Mouse (Mus musculus) hindbrain, postnatal 0 days (tissue): ENCODE data around the gene Gnai3. TPM values are rescaled to one million over a fixed set of nuclear protein-coding genes. Genes with fewer than 3 reads are reported as not detected.

Source experiments
- ATAC-seq: fragments of 200-750 bp; cut with Nextera tagmentation; 2 replicates; pipeline ENCODE4 v1.8.0; 2017; ENCODE audit warnings: mild to moderate bottlenecking, moderate TSS enrichment, moderate library complexity
- DNase-seq: peaks from one replicate; pipeline ENCODE4 v3.0.0-alpha.2; 2015; ENCODE audit warnings: low spot score
- H3K27ac ChIP-seq: fragments of 300-500 bp; sonication (generic); 2 replicates; pipeline ENCODE4 v1.5.1; 2014; ENCODE audit warnings: mild to moderate bottlenecking
- H3K27me3 ChIP-seq: fragments of 300-500 bp; sonication (generic); 2 replicates; pipeline ENCODE4 v1.6.1; 2014; ENCODE audit warnings: low read length, mixed read lengths; ENCODE audit not compliant: insufficient read depth
- H3K36me3 ChIP-seq: fragments of 300-500 bp; sonication (generic); 2 replicates; pipeline ENCODE4 v1.6.1; 2014; ENCODE audit warnings: low read length, mixed read lengths; ENCODE audit not compliant: insufficient read depth
- H3K4me1 ChIP-seq: fragments of 300-500 bp; sonication (generic); 2 replicates; pipeline ENCODE4 v1.6.1; 2014; ENCODE audit warnings: antibody characterized with exemption, low read length, mixed read lengths; ENCODE audit not compliant: insufficient read depth
- H3K4me2 ChIP-seq: fragments of 300-500 bp; sonication (generic); 2 replicates; pipeline ENCODE4 v1.6.1; 2014; ENCODE audit warnings: low read depth, mild to moderate bottlenecking, low read length, moderate library complexity, mixed read lengths
- H3K4me3 ChIP-seq: fragments of 300-500 bp; sonication (generic); 2 replicates; pipeline ENCODE4 v1.5.1; 2014; ENCODE audit warnings: low read length
- H3K9ac ChIP-seq: fragments of 300-500 bp; sonication (generic); replicated peaks from 2 replicates; pipeline ENCODE4 v1.6.1; 2014; ENCODE audit warnings: mild to moderate bottlenecking, low read length, moderate library complexity, mixed read lengths
- H3K9me3 ChIP-seq: fragments of 300-500 bp; sonication (generic); 2 replicates; pipeline ENCODE4 v1.6.1; 2016; ENCODE audit warnings: low read length, mixed read lengths
- CTCF ChIP-seq: IDR thresholded peaks from 2 replicates; pipeline ENCODE4 v1.5.1; 2016; ENCODE audit warnings: antibody characterized with exemption, control low read depth, low read depth
- WGBS: fragments of 180-500 bp; shearing (Covaris S2); extraction: QIAGEN DNeasy Blood & Tissue Kit; methylation state at CpG from one replicate; pipeline ENCODE4 v1.1.7; 2014; 5-methylcytosine and 5-hydroxymethylcytosine counted together
- polyA plus RNA-seq: library from polyadenylated mRNA; unstranded; fragments of >200 nt; fragmentation: Nextera tagmentation; extraction: Ambion mirVana; gene quantifications from 2 replicates; pipeline ENCODE4 v1.2.1, GENCODE M21; 2015
- total RNA-seq: library from RNA; depleted of rRNA; stranded (reverse); fragments of >200 nt; gene quantifications from 2 replicates; pipeline ENCODE4 v1.2.3, GENCODE M21; 2014

Gnai3 gene
- total and polyA plus RNA-seq, 2 experiments from 2014 or later: 61.0 to 100 TPM

- no peaks in the 10 kb centered on the region for H3K4me1 ChIP-seq
- H3K4me3 ChIP-seq: no peak overlapping the region
- no peaks in the 10 kb centered on the region for H3K9me3 ChIP-seq
- no peak overlapping the region for H3K4me2 ChIP-seq
- no peak overlapping the region for H3K27ac ChIP-seq
- H3K36me3 ChIP-seq: peaks cover 33% of the 10 kb centered on the region; the same call in 1 of the 2 replicates
- ATAC-seq (no peak), DNase-seq (no peak)
- H3K9ac ChIP-seq: no peak overlapping the region
- H3K27me3 ChIP-seq: no peaks in the 10 kb centered on the region
- 90% methylated on average over 7 of the region's 7 CpGs for WGBS
- TF ChIP-seq CTCF: no peak
Measured at GRCm38 (mm10) chr3:108113591-108114289, 32.2 kb downstream of the Gnai3 start.

- Histone ChIP-seq H3K27me3 (no peaks in the 10 kb centered on the region), H3K9me3 (no peaks in the 10 kb centered on the region), H3K4me1 (no peaks in the 10 kb centered on the region), H3K4me3 (no peak overlapping the region), H3K27ac (no peak overlapping the region), H3K4me2 (no peak overlapping the region), H3K9ac (no peak overlapping the region), H3K36me3 (peaks cover 22% of the 10 kb centered on the region; the same call in 1 of the 2 replicates)
- DNase-seq: no peak
- no peak for ATAC-seq
- no peak for TF ChIP-seq CTCF
- WGBS: 73% methylated on average over 4 of the region's 4 CpGs
Measured at GRCm38 (mm10) chr3:108112666-108113065, 33.3 kb downstream of the Gnai3 start.

GRCm38 (mm10) chr3:108112246-108112645 is 33.7 kb downstream of the Gnai3 start:
- H3K4me3 ChIP-seq: no peak overlapping the region
- no peaks in the 10 kb centered on the region for H3K9me3 ChIP-seq
- no peaks in the 10 kb centered on the region for H3K27me3 ChIP-seq
- WGBS: 89% methylated on average over 7 of the region's 7 CpGs
- H3K4me1 ChIP-seq: no peaks in the 10 kb centered on the region
- no peak for ATAC-seq
- DNase-seq: no peak
- no peak overlapping the region for H3K9ac ChIP-seq
- no peak overlapping the region for H3K27ac ChIP-seq
- H3K4me2 ChIP-seq: no peak overlapping the region
- peaks cover 18% of the 10 kb centered on the region; the same call in 1 of the 2 replicates for H3K36me3 ChIP-seq
- no peak for TF ChIP-seq CTCF

- TF ChIP-seq CTCF: no peak
- no peak for DNase-seq
- Histone ChIP-seq H3K9me3 (no peaks in the 10 kb centered on the region), H3K27ac (no peak overlapping the region), H3K4me1 (no peaks in the 10 kb centered on the region), H3K36me3 (peaks cover 15% of the 10 kb centered on the region; the same call in 1 of the 2 replicates), H3K4me2 (no peak overlapping the region), H3K4me3 (no peak overlapping the region), H3K27me3 (no peaks in the 10 kb centered on the region), H3K9ac (no peak overlapping the region)
- ATAC-seq: 0 out of 2 replicates have a peak, but pooled peaks have one; percentile 35
- 79% methylated on average over 5 of the region's 5 CpGs for WGBS
Measured at GRCm38 (mm10) chr3:108111320-108111719, 34.6 kb downstream of the Gnai3 start.

GRCm38 (mm10) chr3:108105281-108105680 is 40.7 kb downstream of the Gnai3 start:
- no peaks in the 10 kb centered on the region; the same call in 1 of the 2 replicates for H3K36me3 ChIP-seq
- peak; percentile 19; the same call in 1 of the 2 replicates for TF ChIP-seq CTCF
- H3K9me3 ChIP-seq: no peaks in the 10 kb centered on the region
- H3K4me2 ChIP-seq: no peak overlapping the region
- no peak for DNase-seq
- H3K4me3 ChIP-seq: no peak overlapping the region
- 87% methylated on average over 3 of the region's 3 CpGs for WGBS
- no peak overlapping the region for H3K9ac ChIP-seq
- H3K27ac ChIP-seq: no peak overlapping the region
- ATAC-seq: 0 out of 2 replicates have a peak, but pooled peaks have one; percentile 59
- no peaks in the 10 kb centered on the region for H3K4me1 ChIP-seq
- no peaks in the 10 kb centered on the region for H3K27me3 ChIP-seq

- no peak for TF ChIP-seq CTCF
- no peak overlapping the region for H3K4me2 ChIP-seq
- H3K4me1 ChIP-seq: no peaks in the 10 kb centered on the region
- no peaks in the 10 kb centered on the region for H3K27me3 ChIP-seq
- WGBS: 78% methylated on average over 6 of the region's 6 CpGs
- H3K9me3 ChIP-seq: no peaks in the 10 kb centered on the region
- no peak overlapping the region for H3K4me3 ChIP-seq
- H3K9ac ChIP-seq: no peak overlapping the region
- ATAC-seq (no peak), DNase-seq (no peak)
- no peaks in the 10 kb centered on the region for H3K36me3 ChIP-seq
- H3K27ac ChIP-seq: 0 out of 2 replicates have a peak overlapping the region, but pooled peaks have one; percentile 32
Measured at GRCm38 (mm10) chr3:108102075-108102474, 43.9 kb downstream of the Gnai3 start.

- H3K36me3 ChIP-seq: no peaks in the 10 kb centered on the region
- DNase-seq (peak; percentile 24), ATAC-seq (no peak; the same call in 1 of the 2 replicates)
- no peak overlapping the region for H3K4me3 ChIP-seq
- WGBS: 26% methylated on average over 3 of the region's 3 CpGs
- no peak overlapping the region for H3K4me2 ChIP-seq
- no peak overlapping the region for H3K9ac ChIP-seq
- H3K27ac ChIP-seq: 0 out of 2 replicates have a peak overlapping the region, but pooled peaks have one; percentile 32
- H3K27me3 ChIP-seq: no peaks in the 10 kb centered on the region
- H3K4me1 ChIP-seq: no peaks in the 10 kb centered on the region
- H3K9me3 ChIP-seq: no peaks in the 10 kb centered on the region
- no peak for TF ChIP-seq CTCF
Measured at GRCm38 (mm10) chr3:108101594-108101993, 44.4 kb downstream of the Gnai3 start.
